9 mouse cellular contexts compared by ENCODE assay signal in genomic region chr12:75464016-75464769, GRCm38 (mm10). TPM values are rescaled to one million over a fixed set of nuclear protein-coding genes. Genes with fewer than 3 reads are reported as not detected.
DNase-seq lines count a peak whose midpoint lies in the region; ATAC-seq and TF ChIP-seq lines count a peak whose summit lies in the region.
"Had no signal": no experiment of that assay in that cellular context is flagged by ENCODE, and none has a peak within 500 bp of the region (broad histone marks: within the 10 kb centered on the region; RNA-seq: fewer than 3 reads in every experiment).

No protein-coding gene starts in this region.

- WGBS in hindbrain, embryonic 16.5 days, result 76% methylated on average over 9 of the region's 9 CpGs

- peak; percentile 53 for DNase-seq in gastrocnemius, adult 2 months
- no peak for DNase-seq in gastrocnemius, adult 8-10 months (ENCODE audit: low spot score in 2 of 2)
- no peak for DNase-seq in testis, postnatal 14 days (ENCODE audit: low spot score)
- DNase-seq in cerebellum, adult 18-20 months, result peak; percentile 54 to 61
- DNase-seq in lung, postnatal 14 days, result peak; percentile 57
- DNase-seq in yolk sac, embryonic 10.5 days (ENCODE audit: low spot score), result no peak

- no peaks in the 10 kb centered on the region for H3K4me1 ChIP-seq in testis, adult 2 months (ENCODE audit: control insufficient read depth, insufficient read depth, low read length)
- H3K4me1 ChIP-seq in hindbrain, embryonic 16.5 days (ENCODE audit: control insufficient read depth, insufficient read depth, low read depth, low read length), result no peaks in the 10 kb centered on the region

- peak; percentile 60 for ATAC-seq in hindbrain, embryonic 16.5 days

- no peak overlapping the region for H3K4me2 ChIP-seq in hindbrain, embryonic 16.5 days (ENCODE audit: low read length)

- TF ChIP-seq CTCF in gastrocnemius, adult 2 months (IDR thresholded peaks at IDR 0.05), result peak; percentile 83
- TF ChIP-seq CTCF in testis, adult 2 months (IDR thresholded peaks at IDR 0.05; ENCODE audit: control insufficient read depth, insufficient read depth, insufficient replicate concordance, low read depth, low read length), result peak; percentile 45; the same call in 1 of the 2 replicates

- H3K9me3 ChIP-seq in hindbrain, embryonic 16.5 days (ENCODE audit: control insufficient read depth, low read length), result no peaks in the 10 kb centered on the region

- no peak overlapping the region for H3K9ac ChIP-seq in hindbrain, embryonic 16.5 days (ENCODE audit: low read depth, low read length)

- peaks cover 4% of the 10 kb centered on the region; the same call in 1 of the 2 replicates for H3K36me3 ChIP-seq in testis, adult 2 months (ENCODE audit: control insufficient read depth, insufficient read depth, low read length)
- H3K36me3 ChIP-seq in hindbrain, embryonic 16.5 days (ENCODE audit: control insufficient read depth, insufficient read depth, low read length), result peaks cover 15% of the 10 kb centered on the region

- TF ChIP-seq POLR2A in testis, adult 2 months (IDR thresholded peaks at IDR 0.05; ENCODE audit: control insufficient read depth, low read depth, low read length), result no peak

- no peaks in the 10 kb centered on the region for H3K27me3 ChIP-seq in testis, adult 2 months (ENCODE audit: control insufficient read depth, insufficient read depth, low read length)
- no peaks in the 10 kb centered on the region for H3K27me3 ChIP-seq in hindbrain, embryonic 16.5 days (replicated peaks; ENCODE audit: control insufficient read depth, insufficient read depth, low read length)

- no peak overlapping the region for H3K27ac ChIP-seq in gastrocnemius, adult 2 months
- H3K27ac ChIP-seq in testis, adult 2 months (ENCODE audit: control insufficient read depth, insufficient read depth, low read depth, low read length), result no peak overlapping the region
- no peak overlapping the region for H3K27ac ChIP-seq in hindbrain, embryonic 16.5 days (ENCODE audit: low read depth, low read length)

- intact Hi-C loops in gastrocnemius, adult 2 months (cut with DNase I), result loop anchor here (2.0 to 5.0 kb wide), 3 partner anchors 133 to 308 kb away; partner anchors contain the start of gene Ppp2r5e

- no peak overlapping the region for H3K4me3 ChIP-seq in gastrocnemius, adult 2 months
- no peak overlapping the region for H3K4me3 ChIP-seq in testis, adult 2 months (ENCODE audit: control insufficient read depth, low read depth, low read length)
- no peak overlapping the region for H3K4me3 ChIP-seq in hindbrain, embryonic 16.5 days (ENCODE audit: low read length)

RNA-seq across cellular contexts. Expression of gene Gphb5, which starts 47.6 kb away (rescaled TPM):
- not detected for total RNA-seq in gastrocnemius, adult 2 months (2021)
- not detected for total RNA-seq in gastrocnemius, adult 8-10 months (2022)
- 0.12 TPM in 1 of 2 replicates, not detected in the other for polyA plus RNA-seq in testis, adult 2 months (2012; rRNA removed)
- not detected in 2 replicates for polyA plus RNA-seq in hindbrain, embryonic 16.5 days (2015; fragmentation: Nextera tagmentation; extraction: Ambion mirVana)
- total RNA-seq: hematopoietic stem cell, adult 5-6 weeks had no signal

Comparison
In these comparisons a context has a peak if more than half of its experiments do, and no peak if none do; other contexts are left out.
1. DNase-seq: peak in gastrocnemius, adult 2 months (single experiment), cerebellum, adult 18-20 months (2 of 2) and lung, postnatal 14 days (single experiment); none in gastrocnemius, adult 8-10 months (0 of 2), testis, postnatal 14 days (single experiment) and yolk sac, embryonic 10.5 days (single experiment).